Mouse (Mus musculus) bone marrow, adult 2 months (tissue): ENCODE data around the gene Gm9945.

Experiments
- CTCF ChIP-seq: fragments of 200-500 bp; IDR thresholded peaks from 2 replicates; pipeline ENCODE4 v1.5.1; 2011; ENCODE audit warnings: low read length, control low read depth; ENCODE audit not compliant: control insufficient read depth, insufficient read depth
- POLR2A ChIP-seq: fragments of 200-500 bp; IDR thresholded peaks from 2 replicates; pipeline ENCODE4 v1.6.1; 2011; ENCODE audit warnings: low read depth, mild to moderate bottlenecking, control low read depth, low read length, borderline replicate concordance; ENCODE audit not compliant: control insufficient read depth

- TF ChIP-seq POLR2A, result peak; percentile 25; the same call in 1 of the 2 replicates
- TF ChIP-seq CTCF, result no peak
Measured at GRCm38 (mm10) chr11:53478383-53479170, 1.4 kb upstream of the Gm9945 start.
